Mouse (Mus musculus) heart, adult 2 months (tissue): Measurements from ENCODE around the gene Rbfox2.

ENCODE experiments used
- CTCF ChIP-seq: fragments of 200-600 bp; IDR thresholded peaks from 2 replicates; pipeline ENCODE4 v1.8.1; 2022; ENCODE audit warnings: antibody characterized with exemption, mild to moderate bottlenecking, moderate library complexity
- EP300 ChIP-seq: fragments of 200-500 bp; IDR thresholded peaks from 2 replicates; pipeline ENCODE4 v1.6.1; 2011; ENCODE audit warnings: low read depth, low read length, control low read depth; ENCODE audit not compliant: insufficient read depth
- POLR2A ChIP-seq: fragments of 200-500 bp; IDR thresholded peaks from 2 replicates; pipeline ENCODE4 v1.6.1; 2011; ENCODE audit warnings: mild to moderate bottlenecking, low read depth, low read length, control low read depth; ENCODE audit not compliant: insufficient read depth

GRCm38 (mm10) chr15:77126674-77127073 lies 180.1 kb downstream of the Rbfox2 start:
- no peak for TF ChIP-seq POLR2A
- TF ChIP-seq CTCF = no peak
- TF ChIP-seq EP300 = no peak
